Mouse (Mus musculus) intestine, postnatal 0 days (tissue): ENCODE data around the gene Oca2. TPM values are rescaled to one million over a fixed set of nuclear protein-coding genes. Genes with fewer than 3 reads are reported as not detected.

Experiments
- ATAC-seq: fragments of 200-750 bp; cut with Nextera tagmentation; 2 replicates; pipeline ENCODE4 v1.8.0; 2017; ENCODE audit warnings: mild to moderate bottlenecking, moderate TSS enrichment, moderate library complexity
- H3K27ac ChIP-seq: fragments of 300-500 bp; sonication (generic); 2 replicates; pipeline ENCODE4 v1.5.1; 2014; ENCODE audit warnings: mild to moderate bottlenecking, low read depth, low read length, moderate library complexity
- H3K27me3 ChIP-seq: fragments of 300-500 bp; sonication (generic); replicated peaks from 2 replicates; pipeline ENCODE4 v1.6.1; 2014; ENCODE audit warnings: low read length, mixed read lengths; ENCODE audit not compliant: control insufficient read depth, insufficient read depth
- H3K36me3 ChIP-seq: fragments of 300-500 bp; sonication (generic); 2 replicates; pipeline ENCODE4 v1.6.1; 2014; ENCODE audit warnings: mild to moderate bottlenecking, moderate library complexity; ENCODE audit not compliant: control insufficient read depth, insufficient read depth
- H3K4me1 ChIP-seq: fragments of 300-500 bp; sonication (generic); replicated peaks from 2 replicates; pipeline ENCODE4 v1.6.1; 2014; ENCODE audit warnings: antibody characterized with exemption, low read length, mixed read lengths; ENCODE audit not compliant: control insufficient read depth, insufficient read depth
- H3K4me2 ChIP-seq: fragments of 300-500 bp; sonication (generic); replicated peaks from 2 replicates; pipeline ENCODE4 v1.6.1; 2014; ENCODE audit warnings: low read depth, mild to moderate bottlenecking, moderate library complexity
- H3K4me3 ChIP-seq: fragments of 300-500 bp; sonication (generic); 2 replicates; pipeline ENCODE4 v1.5.1; 2014; ENCODE audit warnings: low read depth, low read length
- H3K9ac ChIP-seq: fragments of 300-500 bp; sonication (generic); 2 replicates; pipeline ENCODE4 v1.6.1; 2014; ENCODE audit warnings: mild to moderate bottlenecking, low read depth, low read length
- H3K9me3 ChIP-seq: fragments of 300-500 bp; sonication (generic); 2 replicates; pipeline ENCODE4 v1.6.1; 2016; ENCODE audit warnings: mixed run types; ENCODE audit not compliant: control insufficient read depth
- CTCF ChIP-seq: sonication (generic); IDR thresholded peaks from 2 replicates; pipeline ENCODE4 v1.5.1; 2016; ENCODE audit warnings: low read depth, mild to moderate bottlenecking, control low read depth, antibody characterized with exemption, moderate library complexity
- WGBS: fragments of 180-500 bp; shearing (Covaris S2); extraction: QIAGEN DNeasy Blood & Tissue Kit; methylation state at CpG from one replicate; pipeline ENCODE4 v1.1.7; 2014; 5-methylcytosine and 5-hydroxymethylcytosine counted together
- polyA plus RNA-seq: library from polyadenylated mRNA; unstranded; fragments of >200 nt; fragmentation: Nextera tagmentation; extraction: Ambion mirVana; gene quantifications from 2 replicates; pipeline ENCODE4 v1.2.1, GENCODE M21; 2015

The Oca2 gene
- polyA plus RNA-seq, 1 experiment from 2014 or later: 0.12 TPM

GRCm38 (mm10) chr7:56356658-56357342 lies 117.2 kb downstream of the Oca2 start:
- no peak for TF ChIP-seq CTCF
- WGBS: 62% methylated on average over 4 of the region's 4 CpGs

DNA sequence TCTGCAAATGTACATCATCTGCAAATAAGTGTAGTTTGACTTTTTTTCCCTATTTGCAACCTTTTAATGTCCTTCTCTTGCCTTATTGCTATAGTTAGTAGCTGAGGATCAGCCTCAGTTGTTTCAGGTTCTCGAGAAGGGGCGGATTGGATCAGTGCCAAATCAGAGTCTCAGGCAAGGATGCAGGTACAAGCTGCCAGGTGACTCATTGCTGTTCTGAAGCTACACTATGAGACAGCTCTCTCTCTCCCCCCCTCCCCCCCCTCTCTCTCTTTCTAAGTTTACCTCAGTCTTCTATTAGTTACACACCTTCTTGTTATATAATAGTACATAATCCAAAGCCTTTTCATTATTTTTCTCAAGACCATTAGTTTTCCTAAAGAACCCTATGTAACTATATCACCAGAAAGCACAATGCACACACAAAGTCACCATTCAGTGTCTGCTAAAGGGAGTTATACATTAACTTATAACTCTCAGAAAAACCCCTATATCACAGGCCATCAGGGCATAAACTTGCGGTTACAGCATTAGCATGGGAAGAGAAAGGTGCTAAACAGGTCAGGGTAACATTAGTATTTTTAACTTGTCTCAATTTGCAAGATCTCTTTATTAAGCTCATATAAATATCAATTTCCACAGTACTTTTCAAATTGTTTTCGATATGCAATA lies 142.3 kb downstream of the Oca2 start:
- no peaks in the 10 kb centered on the region for H3K9me3 ChIP-seq
- no peak overlapping the region for H3K4me3 ChIP-seq
- H3K4me2 ChIP-seq: no peak overlapping the region
- no peaks in the 10 kb centered on the region for H3K36me3 ChIP-seq
- H3K9ac ChIP-seq: no peak overlapping the region
- H3K27ac ChIP-seq: no peak overlapping the region
- WGBS: 54% methylated on average over 4 of the region's 4 CpGs
- no peak for TF ChIP-seq CTCF
- H3K4me1 ChIP-seq: no peaks in the 10 kb centered on the region
- no peaks in the 10 kb centered on the region for H3K27me3 ChIP-seq
- no peak for ATAC-seq

More at GRCm38 (mm10) chr7:56356658-56357342, 117.2 kb downstream of the Oca2 start:
- H3K9me3 ChIP-seq: no peaks in the 10 kb centered on the region
- no peak overlapping the region for H3K4me3 ChIP-seq
- no peak overlapping the region for H3K4me2 ChIP-seq
- H3K27ac ChIP-seq: no peak overlapping the region
- H3K4me1 ChIP-seq: no peaks in the 10 kb centered on the region
- H3K36me3 ChIP-seq: no peaks in the 10 kb centered on the region
- no peak for ATAC-seq
- no peaks in the 10 kb centered on the region for H3K27me3 ChIP-seq
- no peak overlapping the region for H3K9ac ChIP-seq

- no peak for TF ChIP-seq CTCF
- H3K4me2 ChIP-seq: no peak overlapping the region
- H3K36me3 ChIP-seq: no peaks in the 10 kb centered on the region
- no peak overlapping the region for H3K9ac ChIP-seq
- H3K4me1 ChIP-seq: no peaks in the 10 kb centered on the region
- 88% methylated on average over 1 of the region's 1 CpGs for whole genome bisulfite sequencing
- H3K9me3 ChIP-seq: no peaks in the 10 kb centered on the region
- no peaks in the 10 kb centered on the region for H3K27me3 ChIP-seq
- no peak for ATAC-seq
- H3K27ac ChIP-seq: no peak overlapping the region
- no peak overlapping the region for H3K4me3 ChIP-seq
These were observed 143.1 kb downstream of the Oca2 start for GRCm38 (mm10) chr7:56382706-56383105.

GRCm38 (mm10) chr7:56388295-56388694 lies 148.7 kb downstream of the Oca2 start:
- Histone ChIP-seq H3K4me3 (no peak overlapping the region), H3K9me3 (no peaks in the 10 kb centered on the region), H3K9ac (no peak overlapping the region), H3K36me3 (no peaks in the 10 kb centered on the region), H3K4me2 (no peak overlapping the region), H3K27me3 (no peaks in the 10 kb centered on the region), H3K4me1 (no peaks in the 10 kb centered on the region), H3K27ac (no peak overlapping the region)
- no peak for ATAC-seq
- no peak for TF ChIP-seq CTCF
- 53% methylated on average over 2 of the region's 2 CpGs for WGBS

GRCm38 (mm10) chr7:56418182-56418836 lies 178.7 kb downstream of the Oca2 start:
- H3K27me3 ChIP-seq: no peaks in the 10 kb centered on the region
- no peak for TF ChIP-seq CTCF
- ATAC-seq: no peak
- H3K4me2 ChIP-seq: no peak overlapping the region
- 69% methylated on average over 6 of the region's 6 CpGs for WGBS
- no peaks in the 10 kb centered on the region for H3K36me3 ChIP-seq
- no peaks in the 10 kb centered on the region for H3K9me3 ChIP-seq
- H3K9ac ChIP-seq: no peak overlapping the region
- H3K4me1 ChIP-seq: no peaks in the 10 kb centered on the region
- no peak overlapping the region for H3K4me3 ChIP-seq
- H3K27ac ChIP-seq: no peak overlapping the region

- no peak for ATAC-seq
- Histone ChIP-seq H3K27ac (no peak overlapping the region), H3K36me3 (no peaks in the 10 kb centered on the region), H3K4me1 (no peaks in the 10 kb centered on the region), H3K4me2 (no peak overlapping the region), H3K9ac (no peak overlapping the region), H3K4me3 (no peak overlapping the region), H3K9me3 (no peaks in the 10 kb centered on the region), H3K27me3 (no peaks in the 10 kb centered on the region)
- WGBS: 21% methylated on average over 5 of the region's 5 CpGs
- no peak for TF ChIP-seq CTCF
These were observed 179.8 kb downstream of the Oca2 start for GRCm38 (mm10) chr7:56419253-56419844.
